Mouse (Mus musculus): ENCODE measurements around the gene Cpn2. TPM values are rescaled to one million over a fixed set of nuclear protein-coding genes. Genes with fewer than 3 reads are reported as not detected.

The Cpn2 gene
- polyA plus RNA-seq, 1 experiment from 2014 or later = not detected

GRCm38 (mm10) chr16:30271223-30271761 lies 4.0 kb upstream of the Cpn2 start:
- no peak overlapping the region for H3K4me3 ChIP-seq (ENCODE audit: low read depth, low read length)
- H3K27ac ChIP-seq (replicated peaks; ENCODE audit: low read depth, low read length) = peak overlapping the region; percentile 89
- H3K9me3 ChIP-seq (ENCODE audit: control insufficient read depth, low read length) = no peaks in the 10 kb centered on the region
- DNase-seq (ENCODE audit: low spot score) = peak; percentile 90
- WGBS = 26% methylated on average over 8 of the region's 8 CpGs
- no peak overlapping the region for H3K9ac ChIP-seq (ENCODE audit: low read depth, low read length)
- H3K4me2 ChIP-seq (ENCODE audit: low read depth, low read length) = no peak overlapping the region
- peaks cover 30% of the 10 kb centered on the region for H3K4me1 ChIP-seq (ENCODE audit: control insufficient read depth, insufficient read depth, low read length)
- peak; percentile 71 for ATAC-seq (ENCODE audit: low read depth)
- no peaks in the 10 kb centered on the region for H3K36me3 ChIP-seq (ENCODE audit: control insufficient read depth, insufficient read depth, low read length)
- H3K27me3 ChIP-seq (replicated peaks; ENCODE audit: control insufficient read depth, insufficient read depth, low read length) = no peaks in the 10 kb centered on the region

- DNase-seq (ENCODE audit: low spot score) (no peak), ATAC-seq (ENCODE audit: low read depth) (no peak)
- H3K4me3 ChIP-seq (ENCODE audit: low read depth, low read length) = no peak overlapping the region
- peaks cover 10% of the 10 kb centered on the region for H3K4me1 ChIP-seq (ENCODE audit: control insufficient read depth, insufficient read depth, low read length)
- H3K36me3 ChIP-seq (ENCODE audit: control insufficient read depth, insufficient read depth, low read length) = no peaks in the 10 kb centered on the region
- H3K4me2 ChIP-seq (ENCODE audit: low read depth, low read length) = no peak overlapping the region
- 75% methylated on average over 5 of the region's 5 CpGs for WGBS
- no peaks in the 10 kb centered on the region for H3K9me3 ChIP-seq (ENCODE audit: control insufficient read depth, low read length)
- no peak overlapping the region for H3K27ac ChIP-seq (replicated peaks; ENCODE audit: low read depth, low read length)
- H3K27me3 ChIP-seq (replicated peaks; ENCODE audit: control insufficient read depth, insufficient read depth, low read length) = no peaks in the 10 kb centered on the region
- no peak overlapping the region for H3K9ac ChIP-seq (ENCODE audit: low read depth, low read length)
Measured at GRCm38 (mm10) chr16:30266561-30266960, 738 bp downstream of the Cpn2 start.

- peaks cover under 1% of the 10 kb centered on the region; the same call in 1 of the 2 replicates for H3K4me1 ChIP-seq (ENCODE audit: control insufficient read depth, insufficient read depth, low read length)
- no peaks in the 10 kb centered on the region for H3K27me3 ChIP-seq (replicated peaks; ENCODE audit: control insufficient read depth, insufficient read depth, low read length)
- H3K27ac ChIP-seq (replicated peaks; ENCODE audit: low read depth, low read length) = no peak overlapping the region
- no peaks in the 10 kb centered on the region for H3K36me3 ChIP-seq (ENCODE audit: control insufficient read depth, insufficient read depth, low read length)
- no peaks in the 10 kb centered on the region for H3K9me3 ChIP-seq (ENCODE audit: control insufficient read depth, low read length)
- no peak overlapping the region for H3K4me2 ChIP-seq (ENCODE audit: low read depth, low read length)
- no peak overlapping the region for H3K4me3 ChIP-seq (ENCODE audit: low read depth, low read length)
- DNase-seq (ENCODE audit: low spot score) (no peak), ATAC-seq (ENCODE audit: low read depth) (no peak)
- WGBS = 61% methylated on average over 4 of the region's 4 CpGs
- no peak overlapping the region for H3K9ac ChIP-seq (ENCODE audit: low read depth, low read length)
Measured at GRCm38 (mm10) chr16:30265611-30266010, 1.7 kb downstream of the Cpn2 start.

- Histone ChIP-seq H3K9ac (ENCODE audit: low read depth, low read length) (no peak overlapping the region), H3K27me3 (replicated peaks; ENCODE audit: control insufficient read depth, insufficient read depth, low read length) (no peaks in the 10 kb centered on the region), H3K36me3 (ENCODE audit: control insufficient read depth, insufficient read depth, low read length) (no peaks in the 10 kb centered on the region), H3K4me2 (ENCODE audit: low read depth, low read length) (no peak overlapping the region), H3K27ac (replicated peaks; ENCODE audit: low read depth, low read length) (no peak overlapping the region), H3K4me1 (ENCODE audit: control insufficient read depth, insufficient read depth, low read length) (no peaks in the 10 kb centered on the region), H3K9me3 (ENCODE audit: control insufficient read depth, low read length) (no peaks in the 10 kb centered on the region), H3K4me3 (ENCODE audit: low read depth, low read length) (no peak overlapping the region)
- ATAC-seq (ENCODE audit: low read depth) (no peak), DNase-seq (ENCODE audit: low spot score) (no peak)
- 57% methylated on average over 4 of the region's 4 CpGs for WGBS
Measured at GRCm38 (mm10) chr16:30263156-30263555, 4.1 kb downstream of the Cpn2 start.

GRCm38 (mm10) chr16:30262664-30263063 lies 4.6 kb downstream of the Cpn2 start:
- ATAC-seq (ENCODE audit: low read depth) (no peak), DNase-seq (ENCODE audit: low spot score) (peak; percentile 81)
- Histone ChIP-seq H3K4me2 (ENCODE audit: low read depth, low read length) (no peak overlapping the region), H3K9me3 (ENCODE audit: control insufficient read depth, low read length) (no peaks in the 10 kb centered on the region), H3K27ac (replicated peaks; ENCODE audit: low read depth, low read length) (no peak overlapping the region), H3K4me3 (ENCODE audit: low read depth, low read length) (no peak overlapping the region), H3K4me1 (ENCODE audit: control insufficient read depth, insufficient read depth, low read length) (no peaks in the 10 kb centered on the region), H3K36me3 (ENCODE audit: control insufficient read depth, insufficient read depth, low read length) (no peaks in the 10 kb centered on the region), H3K9ac (ENCODE audit: low read depth, low read length) (no peak overlapping the region), H3K27me3 (replicated peaks; ENCODE audit: control insufficient read depth, insufficient read depth, low read length) (no peaks in the 10 kb centered on the region)
- 3% methylated on average over 2 of the region's 2 CpGs for WGBS

- ATAC-seq (ENCODE audit: low read depth) (no peak), DNase-seq (ENCODE audit: low spot score) (no peak)
- WGBS = 86% methylated on average over 10 of the region's 10 CpGs
- Histone ChIP-seq H3K4me3 (ENCODE audit: low read depth, low read length) (no peak overlapping the region), H3K27ac (replicated peaks; ENCODE audit: low read depth, low read length) (no peak overlapping the region), H3K4me2 (ENCODE audit: low read depth, low read length) (no peak overlapping the region), H3K4me1 (ENCODE audit: control insufficient read depth, insufficient read depth, low read length) (no peaks in the 10 kb centered on the region), H3K9me3 (ENCODE audit: control insufficient read depth, low read length) (no peaks in the 10 kb centered on the region), H3K36me3 (ENCODE audit: control insufficient read depth, insufficient read depth, low read length) (no peaks in the 10 kb centered on the region), H3K9ac (ENCODE audit: low read depth, low read length) (no peak overlapping the region), H3K27me3 (replicated peaks; ENCODE audit: control insufficient read depth, insufficient read depth, low read length) (no peaks in the 10 kb centered on the region)
Measured at GRCm38 (mm10) chr16:30262157-30262556, 5.1 kb downstream of the Cpn2 start.

GRCm38 (mm10) chr16:30261341-30261740 lies 6.0 kb downstream of the Cpn2 start:
- no peak for ATAC-seq (ENCODE audit: low read depth)

GRCm38 (mm10) chr16:30260012-30260635 lies 7.2 kb downstream of the Cpn2 start:
- H3K4me1 ChIP-seq (ENCODE audit: control insufficient read depth, insufficient read depth, low read length) = no peaks in the 10 kb centered on the region
- 83% methylated on average over 15 of the region's 15 CpGs for WGBS
- H3K4me2 ChIP-seq (ENCODE audit: low read depth, low read length) = no peak overlapping the region
- 0 out of 2 replicates have a peak, but pooled peaks have one; percentile 28 for ATAC-seq (ENCODE audit: low read depth)
- H3K27me3 ChIP-seq (replicated peaks; ENCODE audit: control insufficient read depth, insufficient read depth, low read length) = no peaks in the 10 kb centered on the region
- no peaks in the 10 kb centered on the region for H3K36me3 ChIP-seq (ENCODE audit: control insufficient read depth, insufficient read depth, low read length)
- H3K9me3 ChIP-seq (ENCODE audit: control insufficient read depth, low read length) = no peaks in the 10 kb centered on the region
- no peak overlapping the region for H3K9ac ChIP-seq (ENCODE audit: low read depth, low read length)
- H3K27ac ChIP-seq (replicated peaks; ENCODE audit: low read depth, low read length) = no peak overlapping the region
- peak; percentile 53 for DNase-seq (ENCODE audit: low spot score)
- no peak overlapping the region for H3K4me3 ChIP-seq (ENCODE audit: low read depth, low read length)

More at GRCm38 (mm10) chr16:30261341-30261740, 6.0 kb downstream of the Cpn2 start:
- WGBS = 88% methylated on average over 9 of the region's 9 CpGs
- no peak overlapping the region for H3K4me3 ChIP-seq (ENCODE audit: low read depth, low read length)
- no peak for DNase-seq (ENCODE audit: low spot score)
- no peak overlapping the region for H3K4me2 ChIP-seq (ENCODE audit: low read depth, low read length)
- H3K9me3 ChIP-seq (ENCODE audit: control insufficient read depth, low read length) = no peaks in the 10 kb centered on the region
- no peaks in the 10 kb centered on the region for H3K36me3 ChIP-seq (ENCODE audit: control insufficient read depth, insufficient read depth, low read length)
- H3K9ac ChIP-seq (ENCODE audit: low read depth, low read length) = no peak overlapping the region
- H3K27me3 ChIP-seq (replicated peaks; ENCODE audit: control insufficient read depth, insufficient read depth, low read length) = no peaks in the 10 kb centered on the region
- no peak overlapping the region for H3K27ac ChIP-seq (replicated peaks; ENCODE audit: low read depth, low read length)
- no peaks in the 10 kb centered on the region for H3K4me1 ChIP-seq (ENCODE audit: control insufficient read depth, insufficient read depth, low read length)

GRCm38 (mm10) chr16:30259444-30259843 lies 7.9 kb downstream of the Cpn2 start:
- Histone ChIP-seq H3K36me3 (ENCODE audit: control insufficient read depth, insufficient read depth, low read length) (no peaks in the 10 kb centered on the region), H3K9me3 (ENCODE audit: control insufficient read depth, low read length) (no peaks in the 10 kb centered on the region), H3K27me3 (replicated peaks; ENCODE audit: control insufficient read depth, insufficient read depth, low read length) (no peaks in the 10 kb centered on the region), H3K27ac (replicated peaks; ENCODE audit: low read depth, low read length) (no peak overlapping the region), H3K9ac (ENCODE audit: low read depth, low read length) (no peak overlapping the region), H3K4me2 (ENCODE audit: low read depth, low read length) (no peak overlapping the region), H3K4me3 (ENCODE audit: low read depth, low read length) (no peak overlapping the region), H3K4me1 (ENCODE audit: control insufficient read depth, insufficient read depth, low read length) (no peaks in the 10 kb centered on the region)
- ATAC-seq (ENCODE audit: low read depth) (no peak), DNase-seq (ENCODE audit: low spot score) (no peak)
- WGBS = 75% methylated on average over 10 of the region's 10 CpGs

Data from embryonic facial prominence, embryonic 14.5 days (tissue).